Mouse (Mus musculus) kidney, adult 2 months (tissue): ENCODE results near the gene Ece2.

Experiments
- CTCF ChIP-seq: fragments of 200-500 bp; conservative IDR thresholded peaks from 2 replicates; pipeline ENCODE4 v1.5.1; 2011; ENCODE audit warnings: low read depth, mild to moderate bottlenecking, control low read depth, low read length, moderate library complexity, mixed read lengths; ENCODE audit not compliant: insufficient read depth, insufficient read length
- POLR2A ChIP-seq: fragments of 200-500 bp; IDR thresholded peaks from one replicate; pipeline ENCODE4 v1.6.1; 2011; ENCODE audit warnings: low read depth, low read length, control low read depth

GRCm38 (mm10) chr16:20672965-20673705, 43.5 kb downstream of the Ece2 start:
- TF ChIP-seq POLR2A: no peak
- no peak for TF ChIP-seq CTCF
